Mouse (Mus musculus): ENCODE data around the gene Vps37c.

DNA sequence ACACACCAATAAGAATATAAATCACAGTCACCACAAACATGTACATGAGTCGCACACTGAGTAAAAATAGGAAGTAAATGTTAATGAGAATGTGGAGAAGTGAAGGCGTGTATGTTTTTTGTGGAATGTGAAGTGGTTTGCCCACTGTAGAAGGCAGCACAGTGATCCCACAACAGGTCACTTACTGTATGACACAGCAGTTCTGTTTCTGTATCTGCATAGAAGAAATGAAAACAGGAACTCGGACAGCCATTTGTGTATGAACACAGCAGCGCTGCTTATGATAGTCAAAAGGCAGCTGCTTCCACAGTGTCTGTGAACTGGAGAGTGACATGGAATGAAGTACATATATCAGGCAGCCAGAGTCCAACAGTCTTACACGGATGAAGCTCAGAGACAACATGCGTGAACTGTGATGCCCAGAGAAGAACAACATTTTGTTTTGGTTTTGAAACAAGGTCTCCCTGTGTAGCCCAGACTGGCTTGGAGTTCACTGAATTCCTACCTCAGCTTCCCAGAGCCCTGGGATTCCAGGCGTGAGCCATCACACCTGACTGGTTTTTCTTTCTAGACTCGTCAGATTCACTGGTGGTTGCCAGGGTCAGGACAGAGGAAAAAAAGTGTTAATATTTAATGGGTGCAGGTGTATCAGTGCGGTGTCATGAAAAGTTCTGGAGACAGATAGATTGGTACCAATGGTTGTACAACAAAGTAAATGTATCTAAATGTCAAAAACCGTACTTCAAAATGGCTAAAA, 5.6 kb downstream of the Vps37c start:
- no peak for TF ChIP-seq CTCF (IDR thresholded peaks at IDR 0.05)
- no peak for TF ChIP-seq EP300 (IDR thresholded peaks at IDR 0.05; ENCODE audit: insufficient read depth, low read depth, low read length)
- no peak for TF ChIP-seq POLR2A (IDR thresholded peaks at IDR 0.05; ENCODE audit: insufficient read depth, low read depth, low read length)
